Mouse (Mus musculus) left cerebral cortex, adult 11 months (tissue): ENCODE results near the gene Cars2.
"Not testable (repeated sequence)": the region's sequence is repeated elsewhere in the genome, so short reads cannot be mapped to it uniquely, and the experiment has no call there.

Experiments
- DNase-seq: peaks from one replicate; pipeline ENCODE4 v3.0.0; 2022; ENCODE audit warnings: low spot score

The Cars2 gene

DNA sequence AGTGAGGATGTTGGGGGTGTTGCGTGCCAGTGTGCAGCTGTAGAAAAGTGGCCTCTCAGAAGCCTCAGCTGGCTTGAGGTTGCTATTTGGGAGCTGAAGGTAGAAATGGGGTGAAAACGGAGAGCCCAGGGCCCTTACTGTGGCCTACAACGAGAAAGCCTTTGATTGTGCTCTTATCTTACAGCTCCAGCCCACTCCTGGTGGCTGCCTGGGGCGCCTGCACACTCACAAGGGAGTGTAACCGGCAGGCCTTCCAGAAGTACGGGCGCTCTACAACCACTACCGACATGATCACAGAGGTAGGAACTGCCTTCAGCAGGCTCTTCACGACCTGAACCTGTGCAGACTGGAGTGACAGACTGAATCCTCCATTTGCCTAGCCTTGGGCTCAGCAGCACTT, 37.9 kb downstream of the Cars2 start:
- no peak for DNase-seq

DNA sequence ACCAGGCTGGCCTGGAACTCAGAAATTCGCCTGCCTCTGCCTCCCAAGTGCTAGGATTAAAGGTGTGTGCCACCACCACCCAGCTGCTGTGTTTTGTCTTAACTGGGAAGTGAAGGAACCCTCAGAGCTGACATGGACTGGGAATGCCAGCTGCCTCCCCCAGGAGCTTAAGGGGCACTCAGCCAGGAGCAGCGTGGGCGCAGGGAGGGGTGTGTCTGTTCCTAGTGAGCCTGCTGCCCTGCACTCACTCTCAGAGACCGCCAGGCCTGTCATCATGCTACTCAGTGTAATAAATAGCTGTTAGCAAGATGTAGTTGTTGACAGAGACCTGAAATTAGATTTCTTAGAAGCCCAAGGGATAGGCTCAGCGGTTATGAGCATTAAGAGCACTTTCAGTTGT, 39.6 kb downstream of the Cars2 start:
- no peak for DNase-seq

DNA sequence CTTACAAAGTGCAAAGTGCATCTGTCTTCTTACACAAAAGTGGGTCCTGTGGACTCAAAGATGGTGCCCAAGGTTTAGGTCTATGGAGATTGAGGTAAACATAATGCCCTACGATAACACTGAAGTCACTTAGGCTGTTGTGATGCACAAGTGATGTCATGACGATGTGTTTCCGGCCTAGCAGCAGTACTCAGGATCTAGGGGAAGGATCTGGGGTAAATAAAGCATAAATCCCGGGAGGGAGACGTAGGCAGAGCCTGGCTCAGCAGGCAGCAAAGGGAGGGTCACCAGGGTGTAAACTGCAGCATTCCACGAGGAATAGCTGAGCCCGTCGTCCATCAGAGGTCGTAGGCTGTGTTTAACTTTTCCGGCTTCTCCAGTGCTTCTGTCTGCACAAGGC, 41.7 kb downstream of the Cars2 start:
- no peak for DNase-seq

DNA sequence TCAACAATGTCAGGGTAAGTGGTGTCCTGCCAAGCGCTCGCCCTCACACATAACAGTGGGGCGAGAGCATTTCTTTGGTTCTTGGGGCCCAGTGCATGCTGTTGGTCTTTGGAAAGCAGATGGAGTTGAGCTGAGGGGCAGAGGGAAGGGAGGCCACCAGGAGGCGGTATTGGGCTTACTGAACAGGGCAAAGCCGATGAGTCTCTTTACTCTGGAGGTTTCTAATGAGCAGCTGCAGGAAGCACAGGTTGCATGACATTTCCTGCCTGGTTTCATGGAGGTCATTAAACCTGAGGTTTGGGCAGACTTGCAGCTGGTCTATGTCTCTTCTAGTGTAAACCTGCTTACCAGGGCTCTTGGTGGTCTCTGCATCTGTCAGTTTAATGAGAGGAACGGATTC, 43.8 kb downstream of the Cars2 start:
- DNase-seq: peak; percentile 27

DNA sequence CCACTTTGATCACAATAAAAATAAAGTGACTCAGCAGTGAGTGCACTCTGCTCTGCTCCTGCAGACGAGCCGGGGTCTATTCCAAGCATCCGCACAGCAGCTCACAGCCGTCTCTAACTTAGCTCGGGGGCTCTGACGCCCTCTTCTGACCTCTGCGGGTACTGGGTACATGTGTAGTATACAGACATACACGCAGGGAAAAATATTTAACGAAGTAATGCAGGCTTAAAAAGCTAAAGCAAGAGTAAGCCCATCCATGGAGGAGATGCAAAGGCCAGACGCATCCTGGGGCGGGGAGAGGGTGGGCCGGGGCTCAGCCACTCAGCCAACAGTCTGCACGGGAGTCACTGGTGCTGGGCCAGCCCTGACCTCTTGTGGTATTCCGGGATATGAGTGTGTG, 44.5 kb downstream of the Cars2 start:
- no peak for DNase-seq

DNA sequence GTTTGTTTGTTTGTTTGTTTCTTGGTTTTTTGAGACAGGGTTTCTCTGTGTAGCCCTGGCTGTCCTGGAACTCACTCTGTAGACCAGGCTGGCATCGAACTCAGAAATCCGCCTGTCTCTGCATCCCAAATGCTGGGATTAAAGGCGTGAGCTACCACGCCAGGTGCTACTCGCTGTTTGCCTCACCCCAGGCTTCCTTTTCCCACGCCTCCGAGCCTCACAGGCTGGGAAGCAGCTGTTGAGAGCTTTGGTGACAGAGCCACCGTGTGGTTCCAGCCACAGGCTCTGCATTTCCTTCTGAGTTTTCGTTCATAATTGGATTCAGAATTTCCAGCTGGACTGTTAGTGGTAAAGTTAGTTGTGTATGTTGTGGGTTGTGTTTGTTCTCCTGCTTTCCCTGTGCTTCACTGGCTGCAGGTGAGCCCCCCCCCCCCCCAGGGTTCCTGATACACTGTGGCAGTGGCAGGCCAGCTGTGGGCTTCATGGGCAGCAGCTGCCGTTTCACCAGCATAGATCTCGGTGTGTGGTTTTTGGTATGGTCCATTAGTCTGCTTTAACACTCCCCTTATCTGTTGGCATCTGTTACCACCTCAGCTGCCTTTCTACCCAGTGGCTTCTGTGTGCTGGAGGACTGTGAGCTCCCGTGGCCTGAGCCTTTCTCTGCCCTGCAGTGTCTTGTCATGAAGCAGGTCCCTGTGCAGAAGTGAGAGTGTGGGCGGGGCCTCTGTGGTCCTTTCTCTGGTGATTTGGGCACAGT, 46.9 kb downstream of the Cars2 start:
- DNase-seq: no peak

DNA sequence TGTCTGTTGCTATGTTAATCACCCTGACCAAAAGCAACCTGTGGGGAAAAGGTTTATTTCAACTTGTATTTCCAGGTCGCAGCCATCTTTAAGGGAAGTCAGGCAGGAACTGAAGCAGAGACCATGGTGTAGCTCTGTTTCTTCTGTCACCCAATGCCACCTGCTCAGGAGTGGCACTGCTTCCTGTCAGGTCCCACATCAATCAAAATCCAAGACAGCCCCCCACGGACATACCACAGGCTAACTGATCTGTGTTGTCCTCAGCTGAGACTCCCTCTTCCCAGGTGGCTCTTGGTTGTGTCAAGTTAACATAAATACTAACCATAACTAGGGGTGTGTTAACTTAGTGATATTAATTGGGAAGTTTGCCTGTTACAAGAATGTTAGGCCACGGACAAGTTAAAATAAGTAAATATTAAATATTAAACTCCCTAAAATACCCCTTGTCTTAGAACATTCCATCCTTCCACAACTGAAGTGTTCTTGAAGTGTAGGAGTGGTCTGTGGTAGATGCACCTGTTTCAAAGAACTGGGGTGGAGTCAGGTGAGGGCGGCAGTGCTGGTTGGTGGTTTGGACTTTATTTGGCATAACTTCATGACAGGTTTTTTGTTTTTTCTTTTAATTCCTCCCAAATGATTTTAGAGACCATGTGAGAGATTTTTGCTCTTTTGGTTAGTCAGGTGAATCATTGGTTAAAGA, 51.6 kb downstream of the Cars2 start:
- DNase-seq: no peak

DNA sequence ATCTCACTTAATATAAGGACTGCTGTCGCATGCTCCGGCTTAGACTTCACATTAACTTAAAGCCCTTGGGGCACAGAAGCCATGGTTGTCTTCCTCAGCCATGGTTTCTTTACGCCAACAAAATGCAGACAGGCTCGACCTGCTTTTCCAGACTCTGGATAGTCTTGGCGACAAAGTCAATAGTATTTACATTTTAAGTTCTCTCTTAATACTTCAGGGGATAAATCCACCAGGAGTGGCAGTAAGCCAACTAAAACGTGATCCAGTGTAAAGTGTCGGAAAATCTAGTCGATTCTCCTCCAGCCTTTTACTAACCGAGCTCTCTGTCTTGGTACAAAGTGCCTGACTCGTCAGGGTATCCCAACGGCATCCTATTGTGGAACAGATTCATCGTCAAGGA, 52.3 kb downstream of the Cars2 start:
- DNase-seq: no peak

DNA sequence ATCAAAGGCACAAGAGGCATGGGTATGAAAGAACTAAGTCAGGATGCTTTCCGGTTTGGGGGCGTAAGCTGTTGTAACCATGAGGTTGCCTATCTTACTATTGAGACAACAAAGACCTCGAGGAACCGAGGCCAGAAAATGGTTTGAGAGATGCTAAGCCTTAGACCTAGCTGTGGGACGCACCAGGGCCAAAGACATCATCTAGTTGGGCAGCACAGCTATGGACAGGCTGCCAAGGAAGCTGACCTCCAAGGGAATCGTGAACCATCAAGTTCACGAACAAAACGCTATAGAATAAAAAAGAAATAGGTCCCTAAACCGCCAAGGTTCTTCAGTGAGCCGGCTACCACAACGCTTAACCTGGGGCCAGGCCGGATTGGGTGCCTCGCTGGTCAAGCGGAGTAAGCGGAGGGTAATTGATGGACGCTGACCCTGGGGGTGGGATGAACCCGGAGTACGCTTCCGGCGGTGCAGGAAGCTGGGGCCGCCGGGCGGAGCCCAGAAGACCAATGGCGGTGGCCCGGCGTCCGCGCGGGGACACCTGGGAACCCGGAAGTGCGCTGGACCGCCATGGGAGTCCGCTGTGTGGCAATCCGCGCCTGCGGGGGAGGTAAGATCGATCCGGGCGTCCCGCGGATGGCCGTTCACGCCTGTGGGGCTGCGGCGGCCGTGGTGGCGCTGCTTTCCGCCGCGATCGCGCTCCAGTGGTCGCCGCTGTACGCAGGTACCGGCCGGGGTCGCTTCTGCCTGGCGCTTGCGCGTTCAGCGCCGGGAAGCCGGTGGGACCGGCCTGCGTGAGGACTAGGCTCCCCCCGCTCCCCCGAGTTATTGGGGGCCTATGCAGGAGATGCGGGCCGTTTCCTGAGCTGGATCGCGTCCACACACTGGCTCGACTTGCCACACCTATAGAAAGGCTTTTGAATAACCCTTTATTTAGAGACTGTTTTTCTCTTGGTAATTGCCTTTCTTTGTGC, 53.3 kb downstream of the Cars2 start, which contains the start of gene Naxd:
Naxd (plus strand) TSS at position 490 of the 974 bp plus-strand sequence.
- DNase-seq: peak; percentile 86

DNA sequence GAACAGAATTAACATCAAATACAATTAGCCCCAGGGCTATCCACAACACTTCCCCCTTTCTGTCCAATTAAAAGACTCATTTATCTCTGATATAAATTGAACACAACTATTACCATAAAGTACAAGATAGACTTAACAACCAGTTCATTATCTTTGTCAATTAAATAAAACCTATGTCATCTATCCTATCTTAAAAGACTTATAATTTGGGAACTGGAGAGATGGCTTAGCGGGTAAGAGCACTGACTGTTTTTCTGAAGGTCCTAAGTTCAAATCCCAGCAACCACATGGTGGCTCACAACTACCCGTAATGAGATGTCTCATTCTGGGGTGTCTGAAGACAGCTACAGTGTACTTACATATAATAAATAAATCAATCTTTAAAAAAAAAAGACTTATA, 58.2 kb downstream of the Cars2 start:
- DNase-seq: not testable (repeated sequence)

DNA sequence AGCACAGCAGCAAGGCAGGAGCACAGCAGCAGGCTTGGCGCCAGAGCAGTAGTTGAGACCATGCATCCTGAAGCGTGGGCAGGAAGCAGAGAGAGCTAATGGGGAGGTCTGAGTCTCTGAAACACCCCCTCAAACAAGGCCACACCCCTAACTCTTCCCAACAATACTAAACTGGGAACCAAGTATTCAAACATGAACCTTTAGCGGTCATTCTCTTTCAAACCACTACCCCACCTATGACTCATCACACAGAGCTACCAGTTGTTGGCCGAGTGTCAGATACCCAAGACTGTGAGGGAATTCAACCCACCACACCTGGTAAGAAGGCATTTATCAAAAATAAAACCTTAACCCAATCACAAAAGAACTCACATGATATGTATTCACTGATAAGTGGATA, 63.4 kb downstream of the Cars2 start:
- no peak for DNase-seq

DNA sequence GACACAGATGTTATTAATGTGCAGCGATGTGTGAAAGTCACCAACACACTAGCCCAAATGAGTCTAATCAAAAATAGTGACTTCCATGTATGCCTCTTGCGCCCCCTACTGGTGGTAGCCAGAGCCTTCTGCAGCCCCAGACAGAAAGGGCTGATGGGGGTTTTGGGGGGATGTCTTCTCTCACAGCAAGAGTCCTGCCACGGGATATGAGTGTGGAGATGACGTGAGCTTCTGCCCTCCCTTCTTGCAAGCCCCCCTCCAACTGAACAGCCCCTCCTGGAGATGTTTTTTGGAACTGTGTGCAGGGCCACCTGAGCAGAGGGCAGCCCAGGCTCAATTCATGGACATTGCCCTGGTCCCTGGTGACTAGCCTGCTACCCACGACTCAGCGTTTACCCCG, 64.4 kb downstream of the Cars2 start:
- no peak for DNase-seq

DNA sequence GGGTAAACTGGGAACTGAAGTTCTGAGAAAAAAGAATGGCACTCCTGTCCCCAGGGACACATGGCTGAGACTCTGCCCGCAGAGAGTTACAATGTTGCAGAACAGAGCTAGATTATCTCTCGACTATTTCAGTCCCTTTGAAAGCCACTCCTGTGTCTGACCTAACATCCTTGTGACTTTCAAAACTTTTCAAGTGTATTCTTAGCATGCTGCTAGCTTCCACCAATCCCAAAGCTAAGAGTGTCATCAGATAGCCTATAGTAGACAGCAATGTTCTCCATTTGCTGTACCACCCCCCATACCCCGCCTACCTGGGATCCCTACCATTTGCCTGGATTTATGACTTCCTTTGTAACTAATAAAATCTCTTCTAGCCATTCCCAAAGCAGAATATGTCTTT, 68.0 kb downstream of the Cars2 start:
- DNase-seq: no peak

DNA sequence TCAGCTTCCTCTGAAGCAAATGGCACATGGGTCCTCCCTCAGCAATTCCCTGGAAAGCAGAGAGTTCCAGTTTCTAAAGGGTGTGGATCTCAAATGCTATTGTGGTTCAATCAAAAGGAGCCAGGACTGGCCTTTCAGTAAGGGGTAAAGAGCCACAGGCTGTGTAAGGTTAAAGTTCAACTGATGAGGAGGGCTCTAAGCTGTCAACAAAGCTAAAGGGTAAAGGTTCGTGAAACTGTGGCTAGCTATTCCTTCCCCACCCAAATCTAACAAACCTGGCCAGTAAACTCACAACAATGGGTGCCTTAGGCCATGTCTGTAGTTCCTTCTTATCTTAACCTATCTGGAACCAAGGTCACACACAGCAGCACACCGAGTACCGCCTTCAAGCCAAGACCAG, 68.7 kb downstream of the Cars2 start:
- DNase-seq: no peak

DNA sequence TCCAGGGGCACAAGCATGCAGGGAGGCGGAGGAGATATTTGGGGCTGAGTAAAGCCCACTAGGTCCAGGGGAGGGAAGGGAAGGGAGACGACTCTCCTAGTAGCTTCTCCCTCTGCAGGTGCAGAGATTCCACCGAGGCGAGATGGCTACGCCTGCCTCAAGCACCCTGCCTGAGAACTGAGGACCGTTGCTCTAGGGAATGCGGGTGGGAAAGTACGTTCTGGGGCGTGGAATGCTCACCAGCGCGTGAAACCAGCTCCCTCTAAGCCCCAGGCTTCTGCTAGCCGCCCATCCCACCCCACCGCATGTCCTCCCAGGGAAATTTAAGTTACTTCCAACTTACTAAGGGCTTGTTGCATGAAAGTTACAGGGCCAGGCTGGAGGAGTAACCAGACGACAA, 71.0 kb downstream of the Cars2 start:
- DNase-seq: no peak

DNA sequence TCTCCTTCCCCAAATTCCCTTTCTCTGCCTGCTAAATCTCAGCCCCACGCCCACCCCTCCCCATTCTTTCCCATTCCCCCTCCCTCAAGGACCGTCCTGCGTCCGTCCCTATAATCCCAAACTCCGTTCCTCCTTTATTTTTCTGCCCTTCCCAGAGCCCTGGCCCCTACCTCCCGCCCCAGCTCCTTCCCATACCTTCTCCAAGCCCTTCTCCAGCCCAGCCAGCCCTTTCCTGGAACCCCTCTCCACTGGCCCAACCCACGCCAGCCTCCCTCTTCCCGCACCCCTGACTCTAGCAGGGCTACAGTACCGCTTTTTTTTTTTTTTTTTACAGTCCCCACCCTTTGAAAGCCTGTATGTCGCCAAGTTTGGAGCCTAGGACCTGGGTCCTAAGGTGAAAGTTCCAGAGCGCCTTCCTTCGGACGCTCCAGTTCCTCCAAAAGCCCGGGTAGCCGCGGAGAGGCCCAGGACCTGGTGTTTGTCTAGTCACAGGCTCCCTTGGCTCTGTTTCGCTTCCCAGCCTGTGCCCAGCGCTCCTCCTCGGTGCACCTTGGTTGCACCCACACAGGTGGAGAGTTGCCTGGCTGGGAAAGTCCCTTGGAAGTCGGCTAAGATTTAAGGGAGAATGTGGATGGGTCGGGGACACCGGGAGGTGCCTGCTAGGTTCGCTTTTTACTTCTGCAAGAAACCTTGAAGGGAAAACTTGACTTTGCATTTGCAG, 71.6 kb downstream of the Cars2 start:
- DNase-seq: no peak

DNA sequence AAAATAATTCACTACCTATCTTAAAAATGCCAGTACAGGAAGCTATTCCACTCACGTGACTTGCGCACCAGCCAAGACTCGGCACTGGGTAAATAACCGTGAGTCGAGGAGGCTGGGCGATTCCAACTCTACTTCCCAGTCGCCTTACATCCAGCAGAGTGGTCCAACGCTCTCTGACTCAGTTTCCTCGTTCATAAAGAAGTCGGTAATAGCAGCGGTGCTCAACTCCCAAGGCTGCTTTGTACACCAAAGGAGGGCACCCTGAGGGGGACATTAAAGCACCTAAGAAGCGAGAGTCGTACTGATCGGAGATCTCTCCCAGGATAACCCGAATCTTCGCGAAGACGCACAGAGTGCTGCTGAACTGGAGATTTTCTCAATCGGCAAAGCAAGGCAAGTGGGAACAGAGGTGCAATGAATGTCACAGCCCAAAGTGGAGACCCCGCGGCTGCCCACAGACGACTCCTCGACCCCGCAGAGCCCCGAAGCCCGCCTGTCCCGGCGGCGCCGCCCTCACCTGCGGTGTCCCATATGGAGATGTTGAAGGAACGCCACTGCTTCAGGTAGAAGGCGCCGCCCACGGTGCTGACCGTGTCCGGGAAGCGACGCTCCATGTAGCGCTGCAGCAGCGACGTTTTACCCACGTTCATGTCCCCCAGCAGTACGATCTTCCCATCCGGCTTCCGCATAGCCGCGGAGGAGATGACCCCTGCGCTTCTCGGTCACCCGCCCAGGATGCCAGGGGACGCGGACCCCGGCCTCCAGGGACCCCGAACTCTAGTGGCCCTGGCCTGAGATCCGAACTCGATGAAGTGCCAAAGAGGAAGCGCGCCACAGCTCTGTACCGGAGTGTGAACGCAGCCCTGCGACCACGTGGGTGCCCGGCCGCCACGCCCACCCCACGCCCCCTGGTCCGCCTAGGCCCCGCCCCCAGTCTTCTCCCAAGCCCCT, 72.5 kb downstream of the Cars2 start, which contains the start of gene Rab20:
Rab20 (minus strand) TSS at position 900 of the 951 bp plus-strand sequence.
- no peak for DNase-seq

DNA sequence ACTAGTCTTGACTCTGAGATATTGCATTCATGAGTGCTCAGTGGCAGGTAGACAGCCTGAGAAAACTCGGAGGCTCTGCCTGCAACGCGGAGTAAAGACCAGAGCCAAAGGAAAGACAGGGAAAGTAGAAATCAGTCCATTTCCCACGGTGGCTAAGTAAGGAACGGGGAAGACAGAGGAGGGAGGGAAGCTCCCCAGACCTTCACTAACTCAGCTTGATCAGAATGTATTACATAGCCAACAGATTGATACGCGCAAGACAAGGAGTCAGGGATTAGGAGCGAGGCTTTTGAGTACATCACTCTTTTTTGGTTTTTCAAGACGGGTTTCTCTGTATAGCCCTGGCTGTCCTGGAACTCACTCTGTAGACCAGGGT, 73.4 kb downstream of the Cars2 start:
- DNase-seq: no peak

DNA sequence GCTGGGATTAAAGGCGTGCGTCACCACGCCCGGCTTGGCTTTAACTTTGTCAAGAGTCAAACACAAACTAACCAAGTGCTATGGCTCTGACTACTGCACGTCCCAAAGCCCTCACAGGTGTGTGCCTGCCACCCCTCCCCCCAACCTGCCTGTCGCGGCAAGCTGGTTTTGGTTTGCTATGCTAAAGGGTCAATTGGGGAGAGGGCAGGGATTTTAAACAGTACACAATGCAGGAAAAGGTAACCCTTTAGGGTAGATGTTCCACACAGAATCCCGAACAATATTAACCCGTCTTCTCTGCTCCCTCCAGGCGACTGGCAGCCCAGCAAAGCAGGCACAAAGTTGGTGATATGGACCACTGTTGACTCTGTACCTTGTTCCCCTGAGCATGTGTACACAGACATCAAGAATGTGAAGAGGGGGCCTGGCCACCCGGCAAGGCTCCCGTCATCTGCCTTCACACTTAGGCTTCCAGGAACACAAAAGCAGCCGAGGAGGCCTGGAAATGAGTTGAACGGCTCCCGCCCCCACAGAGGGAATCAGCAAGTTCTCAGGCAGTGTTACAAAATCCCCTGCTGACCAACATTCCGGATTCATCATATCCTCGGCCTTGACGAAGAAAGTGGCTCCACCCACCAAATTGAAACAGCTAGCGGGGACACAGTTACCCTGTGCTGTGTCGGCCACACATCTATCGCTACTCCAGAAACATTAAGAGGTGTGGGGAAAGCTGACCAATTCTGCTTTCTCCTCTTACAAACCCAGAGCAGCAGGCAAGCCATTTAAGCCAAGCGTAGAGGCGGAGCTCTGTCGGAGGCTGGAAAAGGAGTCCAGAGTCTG, 74.0 kb downstream of the Cars2 start:
- DNase-seq: no peak

DNA sequence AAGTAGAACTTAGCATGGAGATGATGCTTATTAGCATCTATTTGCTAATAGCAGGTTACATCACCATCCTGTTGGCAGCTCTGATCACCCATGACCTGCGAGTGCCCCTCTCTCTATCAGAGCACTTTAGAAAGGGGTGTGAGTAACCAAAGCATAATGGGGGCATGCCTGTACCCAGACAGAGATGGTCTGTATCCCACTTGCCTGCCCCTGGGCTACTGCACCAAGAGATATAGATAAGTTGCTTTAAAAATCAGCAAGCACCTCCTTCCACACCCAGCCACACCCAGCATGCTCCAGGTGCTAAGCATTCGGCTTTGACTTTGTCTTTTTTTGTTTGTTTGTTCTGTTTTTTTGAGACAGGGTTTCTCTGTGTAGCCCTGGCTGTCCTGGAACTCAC, 74.7 kb downstream of the Cars2 start:
- DNase-seq: no peak
